Mouse (Mus musculus): ENCODE data around the gene Tenm2. TPM values are rescaled to one million over a fixed set of nuclear protein-coding genes. Genes with fewer than 3 reads are reported as not detected.

Gene Tenm2
- polyA plus RNA-seq, 1 experiment: 0.32 TPM

DNA sequence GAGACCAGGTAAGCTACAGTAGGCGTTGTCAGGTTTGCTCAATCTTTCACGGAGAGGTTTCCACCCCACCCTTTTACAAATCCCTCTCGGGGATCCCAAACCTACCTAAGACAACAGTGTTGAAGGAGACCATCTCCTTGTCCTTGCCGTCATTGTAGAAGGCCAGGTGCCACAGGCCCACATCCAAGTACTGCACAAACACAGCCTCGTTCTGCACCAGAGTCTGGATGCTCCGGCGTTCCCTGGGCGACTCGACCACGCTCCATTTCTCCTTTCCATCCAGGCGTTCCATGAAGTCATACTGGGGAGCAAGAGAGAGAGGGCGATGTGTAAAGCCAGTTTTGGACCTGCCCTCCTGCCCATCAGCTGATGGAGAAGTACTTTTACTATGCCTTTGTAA lies 1064.5 kb downstream of the Tenm2 start:
- Histone ChIP-seq H3K36me3 (ENCODE audit: control insufficient read depth, insufficient read depth, low read length) (no peaks in the 10 kb centered on the region), H3K4me1 (ENCODE audit: control insufficient read depth, insufficient read depth, low read length) (no peaks in the 10 kb centered on the region), H3K27ac (ENCODE audit: control insufficient read depth, insufficient read depth, low read depth, low read length) (no peak overlapping the region), H3K27me3 (ENCODE audit: control insufficient read depth, insufficient read depth, low read length) (no peaks in the 10 kb centered on the region), H3K4me3 (ENCODE audit: control insufficient read depth, low read depth, low read length) (no peak overlapping the region)
- TF ChIP-seq CTCF (IDR thresholded peaks at IDR 0.05; ENCODE audit: control insufficient read depth, insufficient read depth, insufficient replicate concordance, low read depth, low read length): no peak
- TF ChIP-seq POLR2A (IDR thresholded peaks at IDR 0.05; ENCODE audit: control insufficient read depth, low read depth, low read length): no peak

DNA sequence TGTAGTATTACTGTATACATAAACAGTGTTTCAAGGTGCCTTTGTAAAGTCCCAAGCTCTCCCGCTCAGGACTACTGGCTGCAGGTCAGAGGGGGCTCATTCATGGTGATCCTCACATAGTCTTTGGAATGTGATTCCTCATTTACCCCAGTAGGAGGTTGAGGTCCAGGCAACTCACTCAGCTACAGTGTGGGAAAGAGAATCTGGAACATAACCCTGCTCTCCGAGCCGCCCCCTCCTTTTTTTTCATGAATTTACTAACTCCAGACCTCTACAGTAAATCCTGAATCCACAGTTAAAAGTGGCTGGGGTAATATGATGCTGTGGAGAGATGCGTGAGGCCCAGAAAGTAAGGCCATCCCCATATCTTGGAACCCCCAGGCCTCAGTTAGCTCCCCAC lies 1066.0 kb downstream of the Tenm2 start:
- no peaks in the 10 kb centered on the region for H3K4me1 ChIP-seq (ENCODE audit: control insufficient read depth, insufficient read depth, low read length)
- H3K4me3 ChIP-seq (ENCODE audit: control insufficient read depth, low read depth, low read length): no peak overlapping the region
- H3K27me3 ChIP-seq (ENCODE audit: control insufficient read depth, insufficient read depth, low read length): no peaks in the 10 kb centered on the region
- TF ChIP-seq POLR2A (IDR thresholded peaks at IDR 0.05; ENCODE audit: control insufficient read depth, low read depth, low read length) (no peak), CTCF (IDR thresholded peaks at IDR 0.05; ENCODE audit: control insufficient read depth, insufficient read depth, insufficient replicate concordance, low read depth, low read length) (no peak)
- no peaks in the 10 kb centered on the region for H3K36me3 ChIP-seq (ENCODE audit: control insufficient read depth, insufficient read depth, low read length)
- no peak overlapping the region for H3K27ac ChIP-seq (ENCODE audit: control insufficient read depth, insufficient read depth, low read depth, low read length)

DNA sequence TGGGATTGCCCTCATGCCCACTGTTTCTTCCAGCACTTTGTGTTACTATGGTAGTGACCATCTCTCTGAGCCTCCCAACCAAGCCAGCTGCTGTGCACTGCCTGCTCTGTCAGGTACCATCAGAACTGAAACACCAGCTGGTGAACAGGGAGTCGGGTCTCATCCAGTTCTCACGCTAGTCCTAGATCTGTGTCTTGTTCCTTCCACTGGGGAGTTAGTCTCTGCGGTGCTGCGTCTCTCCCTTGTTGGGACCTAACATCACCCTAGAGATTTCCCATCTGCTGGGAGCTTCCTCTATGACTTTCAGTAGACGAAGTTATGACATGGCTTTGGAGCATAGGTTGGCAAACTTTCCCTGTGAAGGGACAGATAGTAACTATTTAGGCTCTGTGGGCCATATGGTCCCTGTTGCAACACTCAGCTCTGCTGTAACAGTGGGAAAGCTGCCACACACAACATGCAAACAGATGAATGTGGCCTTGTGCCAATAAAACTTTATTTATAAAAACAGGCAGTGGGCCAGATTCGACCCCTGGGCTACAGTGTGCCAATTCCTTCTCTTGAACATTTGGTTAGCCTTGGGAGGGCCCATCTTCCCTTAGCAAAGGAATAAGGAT lies 1066.7 kb downstream of the Tenm2 start:
- Histone ChIP-seq H3K27me3 (ENCODE audit: control insufficient read depth, insufficient read depth, low read length) (no peaks in the 10 kb centered on the region), H3K4me3 (ENCODE audit: control insufficient read depth, low read depth, low read length) (no peak overlapping the region), H3K4me1 (ENCODE audit: control insufficient read depth, insufficient read depth, low read length) (no peaks in the 10 kb centered on the region), H3K36me3 (ENCODE audit: control insufficient read depth, insufficient read depth, low read length) (no peaks in the 10 kb centered on the region), H3K27ac (ENCODE audit: control insufficient read depth, insufficient read depth, low read depth, low read length) (no peak overlapping the region)
- TF ChIP-seq CTCF (IDR thresholded peaks at IDR 0.05; ENCODE audit: control insufficient read depth, insufficient read depth, insufficient replicate concordance, low read depth, low read length): no peak
- TF ChIP-seq POLR2A (IDR thresholded peaks at IDR 0.05; ENCODE audit: control insufficient read depth, low read depth, low read length): no peak

DNA sequence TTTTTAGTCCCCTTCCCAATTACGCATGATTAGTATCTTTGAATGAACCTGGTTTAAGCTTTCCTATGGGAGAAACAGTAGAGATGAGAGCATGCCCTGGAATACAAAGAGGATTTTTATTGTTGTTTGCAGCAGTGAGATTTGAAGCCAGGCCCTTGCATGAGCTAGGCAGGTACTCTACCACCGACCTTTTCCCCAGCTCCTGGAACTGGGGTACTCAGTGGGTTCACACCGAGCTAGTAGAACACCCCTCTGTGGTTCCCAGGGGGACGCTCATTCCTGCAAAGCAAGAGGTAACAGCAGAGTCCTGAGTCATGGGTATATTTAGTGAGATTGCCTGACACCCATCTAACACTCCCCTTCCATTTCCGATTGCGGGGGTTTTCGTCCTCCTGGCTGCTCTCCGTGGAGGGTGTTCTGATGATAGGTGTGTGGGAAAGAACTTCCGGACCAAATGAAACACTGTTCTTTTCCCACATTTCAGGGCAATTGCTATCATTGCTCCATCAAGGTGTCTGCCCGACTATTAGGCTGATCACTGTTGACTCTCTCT lies 1067.9 kb downstream of the Tenm2 start:
- Histone ChIP-seq H3K4me3 (ENCODE audit: control insufficient read depth, low read depth, low read length) (no peak overlapping the region), H3K4me1 (ENCODE audit: control insufficient read depth, insufficient read depth, low read length) (no peaks in the 10 kb centered on the region), H3K36me3 (ENCODE audit: control insufficient read depth, insufficient read depth, low read length) (no peaks in the 10 kb centered on the region), H3K27me3 (ENCODE audit: control insufficient read depth, insufficient read depth, low read length) (no peaks in the 10 kb centered on the region), H3K27ac (ENCODE audit: control insufficient read depth, insufficient read depth, low read depth, low read length) (no peak overlapping the region)
- no peak for TF ChIP-seq POLR2A (IDR thresholded peaks at IDR 0.05; ENCODE audit: control insufficient read depth, low read depth, low read length)
- TF ChIP-seq CTCF (IDR thresholded peaks at IDR 0.05; ENCODE audit: control insufficient read depth, insufficient read depth, insufficient replicate concordance, low read depth, low read length): no peak

DNA sequence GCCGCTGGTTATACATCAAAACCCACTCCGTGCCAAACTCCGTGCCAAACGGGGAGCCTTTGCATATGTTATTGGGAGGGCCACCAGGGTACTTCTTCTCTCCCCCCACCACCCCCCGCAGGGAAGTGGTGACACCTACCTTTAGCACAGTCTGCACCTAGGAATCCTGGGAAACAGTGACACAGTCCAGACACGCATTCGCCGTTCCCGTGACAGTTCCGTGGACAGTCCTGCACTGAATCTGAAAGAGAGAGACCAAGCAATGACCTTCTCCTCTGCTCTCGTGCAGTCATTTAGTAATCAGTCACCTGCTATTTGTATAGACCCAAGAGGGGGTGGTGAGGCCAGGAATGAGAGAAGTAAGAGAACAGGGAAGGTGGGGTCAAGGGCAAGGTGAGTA lies 1072.2 kb downstream of the Tenm2 start:
- H3K4me1 ChIP-seq (ENCODE audit: control insufficient read depth, insufficient read depth, low read length): no peaks in the 10 kb centered on the region
- no peaks in the 10 kb centered on the region for H3K36me3 ChIP-seq (ENCODE audit: control insufficient read depth, insufficient read depth, low read length)
- TF ChIP-seq POLR2A (IDR thresholded peaks at IDR 0.05; ENCODE audit: control insufficient read depth, low read depth, low read length): no peak
- no peak for TF ChIP-seq CTCF (IDR thresholded peaks at IDR 0.05; ENCODE audit: control insufficient read depth, insufficient read depth, insufficient replicate concordance, low read depth, low read length)
- H3K27ac ChIP-seq (ENCODE audit: control insufficient read depth, insufficient read depth, low read depth, low read length): no peak overlapping the region
- H3K4me3 ChIP-seq (ENCODE audit: control insufficient read depth, low read depth, low read length): no peak overlapping the region
- H3K27me3 ChIP-seq (ENCODE audit: control insufficient read depth, insufficient read depth, low read length): no peaks in the 10 kb centered on the region

DNA sequence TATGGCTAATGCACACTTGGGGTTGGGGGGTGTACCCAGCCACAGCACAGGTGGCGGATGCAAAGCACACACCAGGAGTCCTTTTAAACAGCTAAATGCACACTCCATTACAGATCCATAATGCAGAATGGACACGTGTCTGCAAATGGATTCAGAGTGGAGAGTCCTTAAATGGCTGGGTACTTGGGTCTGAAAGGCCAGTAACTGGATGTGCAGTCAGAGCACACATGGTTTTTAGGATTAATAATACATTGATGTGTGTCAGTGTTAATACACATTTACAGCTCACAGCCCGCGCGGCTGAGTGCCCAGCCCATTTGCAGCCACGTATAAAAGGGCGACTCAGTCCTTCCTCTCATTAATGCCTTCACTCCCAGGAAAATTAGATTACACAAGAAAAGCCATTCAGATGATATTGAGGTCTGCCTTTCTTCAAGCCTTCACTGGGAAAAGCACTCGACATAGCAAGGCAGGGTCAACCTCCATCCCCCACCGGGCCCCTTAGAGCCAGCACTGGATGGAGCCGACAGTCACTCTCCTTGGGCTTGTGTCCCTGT lies 1073.9 kb downstream of the Tenm2 start:
- Histone ChIP-seq H3K27me3 (ENCODE audit: control insufficient read depth, insufficient read depth, low read length) (no peaks in the 10 kb centered on the region), H3K36me3 (ENCODE audit: control insufficient read depth, insufficient read depth, low read length) (no peaks in the 10 kb centered on the region), H3K27ac (ENCODE audit: control insufficient read depth, insufficient read depth, low read depth, low read length) (no peak overlapping the region), H3K4me1 (ENCODE audit: control insufficient read depth, insufficient read depth, low read length) (no peaks in the 10 kb centered on the region), H3K4me3 (ENCODE audit: control insufficient read depth, low read depth, low read length) (no peak overlapping the region)
- no peak for TF ChIP-seq POLR2A (IDR thresholded peaks at IDR 0.05; ENCODE audit: control insufficient read depth, low read depth, low read length)
- TF ChIP-seq CTCF (IDR thresholded peaks at IDR 0.05; ENCODE audit: control insufficient read depth, insufficient read depth, insufficient replicate concordance, low read depth, low read length): no peak

DNA sequence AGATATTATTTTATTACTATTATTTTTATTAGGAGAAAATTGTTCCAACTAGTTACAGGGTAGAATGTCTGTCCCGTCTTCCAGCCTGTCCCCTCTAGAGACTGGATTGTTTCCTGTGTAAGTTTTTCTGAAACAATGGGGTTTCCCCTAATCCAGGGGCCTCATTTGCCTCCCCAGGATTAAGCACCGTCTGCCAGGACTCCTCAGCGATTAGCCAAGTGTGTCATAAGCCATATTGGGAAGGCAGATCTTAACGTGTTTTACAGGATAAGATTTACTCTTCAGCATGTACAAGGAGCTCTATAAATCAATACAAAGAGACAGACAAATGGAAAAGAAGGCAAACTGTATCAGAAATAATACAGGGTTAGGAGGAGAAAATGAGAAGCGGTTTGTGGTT lies 1082.3 kb downstream of the Tenm2 start:
- H3K27ac ChIP-seq (ENCODE audit: control insufficient read depth, insufficient read depth, low read depth, low read length): no peak overlapping the region
- H3K4me1 ChIP-seq (ENCODE audit: control insufficient read depth, insufficient read depth, low read length): no peaks in the 10 kb centered on the region
- H3K27me3 ChIP-seq (ENCODE audit: control insufficient read depth, insufficient read depth, low read length): no peaks in the 10 kb centered on the region
- H3K4me3 ChIP-seq (ENCODE audit: control insufficient read depth, low read depth, low read length): no peak overlapping the region
- TF ChIP-seq POLR2A (IDR thresholded peaks at IDR 0.05; ENCODE audit: control insufficient read depth, low read depth, low read length) (no peak), CTCF (IDR thresholded peaks at IDR 0.05; ENCODE audit: control insufficient read depth, insufficient read depth, insufficient replicate concordance, low read depth, low read length) (no peak)
- H3K36me3 ChIP-seq (ENCODE audit: control insufficient read depth, insufficient read depth, low read length): no peaks in the 10 kb centered on the region

Data from testis, adult 2 months (tissue).